Mouse (Mus musculus) G1E (cell line): ENCODE measurements around the gene Pcgf1.

Experiments used
- CTCF ChIP-seq: IDR thresholded peaks from 2 replicates; pipeline ENCODE4 v1.5.1; 2012; ENCODE audit warnings: low read depth, low read length, inconsistent platforms, mixed read lengths
- GATA1 ChIP-seq: IDR thresholded peaks from 2 replicates; pipeline ENCODE4 v1.6.1; 2012; ENCODE audit warnings: borderline replicate concordance, low read length, inconsistent platforms, mixed read lengths
- POLR2AphosphoS5 ChIP-seq: IDR thresholded peaks from 2 replicates; pipeline ENCODE4 v1.6.1; 2012; ENCODE audit warnings: low read depth, low read length, inconsistent platforms; ENCODE audit not compliant: insufficient replicate concordance
- TAL1 ChIP-seq: conservative IDR thresholded peaks from 2 replicates; pipeline ENCODE4 v1.6.1; 2012; ENCODE audit warnings: low read depth, low read length, inconsistent platforms, mixed read lengths

GRCm38 (mm10) chr6:83117165-83117438, 39.4 kb downstream of the Pcgf1 start:
- TF ChIP-seq CTCF (no peak), GATA1 (no peak), TAL1 (no peak), POLR2AphosphoS5 (no peak)
